Mouse (Mus musculus): ENCODE results near the gene Igfbp5. TPM values are rescaled to one million over a fixed set of nuclear protein-coding genes. Genes with fewer than 3 reads are reported as not detected.
A peak's percentile ranks its signal among the peaks of the same experiment; 100 is the strongest.

The Igfbp5 gene
- polyA plus RNA-seq, 1 experiment = 0.99 TPM

DNA sequence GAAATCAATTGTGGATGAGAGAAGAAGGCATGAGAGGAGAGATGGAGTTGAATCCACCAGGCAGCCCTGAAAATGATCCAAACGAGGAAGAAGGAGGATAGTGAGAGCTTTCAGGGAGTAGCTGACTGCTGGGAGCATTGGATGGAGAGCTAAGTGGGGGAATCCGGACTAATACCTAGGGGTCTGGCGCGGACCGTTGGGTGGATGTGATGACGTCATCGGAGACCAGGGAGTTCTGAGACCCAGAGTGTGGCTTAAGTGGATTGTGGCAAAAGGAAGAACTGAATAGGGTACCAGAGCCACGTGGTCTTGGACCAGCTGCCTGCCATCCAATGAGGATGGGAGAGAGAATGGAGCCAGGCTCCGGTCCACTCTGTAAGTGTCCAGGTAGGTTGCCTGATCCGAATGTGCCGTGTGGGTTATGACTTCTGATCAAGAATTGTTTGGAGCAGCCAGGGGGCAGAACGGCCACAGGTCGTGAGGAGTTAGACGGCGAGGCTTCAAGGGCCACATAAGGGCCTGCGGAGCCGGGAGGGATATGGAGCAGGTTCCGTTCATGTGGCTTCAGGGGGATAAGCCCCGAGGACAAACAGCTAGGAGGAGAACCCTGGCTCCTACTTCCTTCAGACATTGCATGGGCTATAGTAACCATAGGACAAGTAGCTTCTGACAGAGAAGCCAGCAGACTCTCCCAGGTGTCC lies 18.3 kb downstream of the Igfbp5 start:
- Histone ChIP-seq H3K4me3 (ENCODE audit: low read depth, low read length) (no peak overlapping the region), H3K4me1 (ENCODE audit: control insufficient read depth, insufficient read depth, low read length) (no peaks in the 10 kb centered on the region), H3K9ac (ENCODE audit: low read depth, poor library complexity, severe bottlenecking) (no peak overlapping the region), H3K27ac (ENCODE audit: insufficient read depth, low read length) (no peak overlapping the region), H3K9me3 (replicated peaks; ENCODE audit: control insufficient read depth, insufficient read depth, low read length, poor library complexity, severe bottlenecking) (no peaks in the 10 kb centered on the region), H3K27me3 (ENCODE audit: control insufficient read depth, insufficient read depth, low read length, poor library complexity, severe bottlenecking) (no peaks in the 10 kb centered on the region), H3K36me3 (ENCODE audit: control insufficient read depth, insufficient read depth, low read length, poor library complexity, severe bottlenecking) (no peaks in the 10 kb centered on the region)
- TF ChIP-seq POLR2A (IDR thresholded peaks at IDR 0.05; ENCODE audit: insufficient read depth, low read length) (no peak), CTCF (IDR thresholded peaks at IDR 0.05; ENCODE audit: low read depth, low read length) (no peak), EP300 (IDR thresholded peaks at IDR 0.05; ENCODE audit: insufficient read depth, low read depth, low read length) (no peak)

- Histone ChIP-seq H3K9me3 (replicated peaks; ENCODE audit: control insufficient read depth, insufficient read depth, low read length, poor library complexity, severe bottlenecking) (no peaks in the 10 kb centered on the region), H3K27me3 (ENCODE audit: control insufficient read depth, insufficient read depth, low read length, poor library complexity, severe bottlenecking) (no peaks in the 10 kb centered on the region), H3K4me1 (ENCODE audit: control insufficient read depth, insufficient read depth, low read length) (no peaks in the 10 kb centered on the region), H3K27ac (ENCODE audit: insufficient read depth, low read length) (no peak overlapping the region), H3K4me3 (ENCODE audit: low read depth, low read length) (no peak overlapping the region), H3K9ac (ENCODE audit: low read depth, poor library complexity, severe bottlenecking) (no peak overlapping the region), H3K36me3 (ENCODE audit: control insufficient read depth, insufficient read depth, low read length, poor library complexity, severe bottlenecking) (0 out of 2 replicates have a peak, but pooled peaks cover 1% of the 10 kb centered on the region)
- TF ChIP-seq EP300 (IDR thresholded peaks at IDR 0.05; ENCODE audit: insufficient read depth, low read depth, low read length) (no peak), CTCF (IDR thresholded peaks at IDR 0.05; ENCODE audit: low read depth, low read length) (no peak), POLR2A (IDR thresholded peaks at IDR 0.05; ENCODE audit: insufficient read depth, low read length) (no peak)
These were observed 19.0 kb downstream of the Igfbp5 start for GRCm38 (mm10) chr1:72855729-72856128.

- H3K27me3 ChIP-seq (ENCODE audit: control insufficient read depth, insufficient read depth, low read length, poor library complexity, severe bottlenecking) = no peaks in the 10 kb centered on the region
- H3K4me3 ChIP-seq (ENCODE audit: low read depth, low read length) = no peak overlapping the region
- H3K9ac ChIP-seq (ENCODE audit: low read depth, poor library complexity, severe bottlenecking) = no peak overlapping the region
- no peak for TF ChIP-seq EP300 (IDR thresholded peaks at IDR 0.05; ENCODE audit: insufficient read depth, low read depth, low read length)
- TF ChIP-seq POLR2A (IDR thresholded peaks at IDR 0.05; ENCODE audit: insufficient read depth, low read length) = no peak
- peak; percentile 92 for TF ChIP-seq CTCF (IDR thresholded peaks at IDR 0.05; ENCODE audit: low read depth, low read length)
- H3K36me3 ChIP-seq (ENCODE audit: control insufficient read depth, insufficient read depth, low read length, poor library complexity, severe bottlenecking) = 0 out of 2 replicates have a peak, but pooled peaks cover 3% of the 10 kb centered on the region
- H3K27ac ChIP-seq (ENCODE audit: insufficient read depth, low read length) = no peak overlapping the region
- H3K4me1 ChIP-seq (ENCODE audit: control insufficient read depth, insufficient read depth, low read length) = no peaks in the 10 kb centered on the region
- H3K9me3 ChIP-seq (replicated peaks; ENCODE audit: control insufficient read depth, insufficient read depth, low read length, poor library complexity, severe bottlenecking) = no peaks in the 10 kb centered on the region
These were observed 20.1 kb downstream of the Igfbp5 start for GRCm38 (mm10) chr1:72854337-72855237.

GRCm38 (mm10) chr1:72853759-72854158 lies 20.9 kb downstream of the Igfbp5 start:
- Histone ChIP-seq H3K9ac (ENCODE audit: low read depth, poor library complexity, severe bottlenecking) (no peak overlapping the region), H3K27ac (ENCODE audit: insufficient read depth, low read length) (no peak overlapping the region), H3K4me3 (ENCODE audit: low read depth, low read length) (no peak overlapping the region), H3K27me3 (ENCODE audit: control insufficient read depth, insufficient read depth, low read length, poor library complexity, severe bottlenecking) (no peaks in the 10 kb centered on the region), H3K9me3 (replicated peaks; ENCODE audit: control insufficient read depth, insufficient read depth, low read length, poor library complexity, severe bottlenecking) (no peaks in the 10 kb centered on the region), H3K36me3 (ENCODE audit: control insufficient read depth, insufficient read depth, low read length, poor library complexity, severe bottlenecking) (peaks cover 8% of the 10 kb centered on the region; the same call in 1 of the 2 replicates), H3K4me1 (ENCODE audit: control insufficient read depth, insufficient read depth, low read length) (no peaks in the 10 kb centered on the region)
- no peak for TF ChIP-seq EP300 (IDR thresholded peaks at IDR 0.05; ENCODE audit: insufficient read depth, low read depth, low read length)
- no peak for TF ChIP-seq POLR2A (IDR thresholded peaks at IDR 0.05; ENCODE audit: insufficient read depth, low read length)
- no peak for TF ChIP-seq CTCF (IDR thresholded peaks at IDR 0.05; ENCODE audit: low read depth, low read length)

GRCm38 (mm10) chr1:72849037-72849436 lies 25.6 kb downstream of the Igfbp5 start:
- no peak overlapping the region for H3K9ac ChIP-seq (ENCODE audit: low read depth, poor library complexity, severe bottlenecking)
- no peak overlapping the region for H3K27ac ChIP-seq (ENCODE audit: insufficient read depth, low read length)
- peaks cover 2% of the 10 kb centered on the region for H3K4me1 ChIP-seq (ENCODE audit: control insufficient read depth, insufficient read depth, low read length)
- H3K36me3 ChIP-seq (ENCODE audit: control insufficient read depth, insufficient read depth, low read length, poor library complexity, severe bottlenecking) = peaks cover 8% of the 10 kb centered on the region; the same call in 1 of the 2 replicates
- H3K27me3 ChIP-seq (ENCODE audit: control insufficient read depth, insufficient read depth, low read length, poor library complexity, severe bottlenecking) = no peaks in the 10 kb centered on the region
- H3K4me3 ChIP-seq (ENCODE audit: low read depth, low read length) = no peak overlapping the region
- TF ChIP-seq EP300 (IDR thresholded peaks at IDR 0.05; ENCODE audit: insufficient read depth, low read depth, low read length) = no peak
- no peak for TF ChIP-seq CTCF (IDR thresholded peaks at IDR 0.05; ENCODE audit: low read depth, low read length)
- TF ChIP-seq POLR2A (IDR thresholded peaks at IDR 0.05; ENCODE audit: insufficient read depth, low read length) = no peak
- H3K9me3 ChIP-seq (replicated peaks; ENCODE audit: control insufficient read depth, insufficient read depth, low read length, poor library complexity, severe bottlenecking) = no peaks in the 10 kb centered on the region
